Mouse (Mus musculus) lung, postnatal 0 days (tissue): ENCODE data around the gene Bst2. TPM values are rescaled to one million over a fixed set of nuclear protein-coding genes. Genes with fewer than 3 reads are reported as not detected.
"Not testable (repeated sequence)": the region's sequence is repeated elsewhere in the genome, so short reads cannot be mapped to it uniquely, and the experiment has no call there.

Experiments
- ATAC-seq: fragments of 200-750 bp; cut with Nextera tagmentation; 2 replicates; pipeline ENCODE4 v1.8.0; 2017; ENCODE audit warnings: moderate library complexity
- DNase-seq: peaks from one replicate; pipeline ENCODE4 v3.0.0-alpha.2; 2016; ENCODE audit warnings: low spot score
- H3K27ac ChIP-seq: fragments of 300-500 bp; sonication (generic); 2 replicates; pipeline ENCODE4 v1.5.1; 2014; ENCODE audit warnings: antibody characterized with exemption, mild to moderate bottlenecking, low read length, mixed read lengths
- H3K27me3 ChIP-seq: fragments of 300-500 bp; sonication (generic); replicated peaks from 2 replicates; pipeline ENCODE4 v1.6.1; 2014; ENCODE audit warnings: low read length, mixed read lengths; ENCODE audit not compliant: insufficient read depth
- H3K36me3 ChIP-seq: fragments of 300-500 bp; sonication (generic); 2 replicates; pipeline ENCODE4 v1.6.1; 2014; ENCODE audit warnings: low read length, mixed read lengths; ENCODE audit not compliant: insufficient read depth
- H3K4me1 ChIP-seq: fragments of 300-500 bp; sonication (generic); 2 replicates; pipeline ENCODE4 v1.6.1; 2014; ENCODE audit warnings: antibody characterized with exemption, low read depth, low read length, mixed read lengths; ENCODE audit not compliant: insufficient read depth
- H3K4me2 ChIP-seq: fragments of 300-500 bp; sonication (generic); replicated peaks from 2 replicates; pipeline ENCODE4 v1.6.1; 2014; ENCODE audit warnings: low read depth, mild to moderate bottlenecking, low read length, moderate library complexity, mixed read lengths
- H3K4me3 ChIP-seq: fragments of 300-500 bp; sonication (generic); 2 replicates; pipeline ENCODE4 v1.5.1; 2014; ENCODE audit warnings: low read depth, low read length
- H3K9ac ChIP-seq: fragments of 300-500 bp; sonication (generic); replicated peaks from 2 replicates; pipeline ENCODE4 v1.6.1; 2014; ENCODE audit warnings: low read depth, mild to moderate bottlenecking
- H3K9me3 ChIP-seq: fragments of 300-500 bp; sonication (generic); 2 replicates; pipeline ENCODE4 v1.6.1; 2016; ENCODE audit warnings: low read length, mixed read lengths
- CTCF ChIP-seq: IDR thresholded peaks from 2 replicates; pipeline ENCODE4 v1.5.1; 2016; ENCODE audit warnings: antibody characterized with exemption, mild to moderate bottlenecking
- EP300 ChIP-seq: IDR thresholded peaks from 2 replicates; pipeline ENCODE4 v1.6.1; 2016; ENCODE audit warnings: antibody characterized with exemption, mild to moderate bottlenecking, control low read depth
- WGBS: fragments of 180-500 bp; shearing (Covaris S2); extraction: QIAGEN DNeasy Blood & Tissue Kit; methylation state at CpG from one replicate; pipeline ENCODE4 v1.1.7; 2014; 5-methylcytosine and 5-hydroxymethylcytosine counted together
- polyA plus RNA-seq: library from polyadenylated mRNA; unstranded; fragments of >200 nt; fragmentation: Nextera tagmentation; extraction: Ambion mirVana; gene quantifications from 2 replicates; pipeline ENCODE4 v1.2.1, GENCODE M21; 2015

Bst2 gene
- polyA plus RNA-seq, 1 experiment from 2014 or later, result 99.8 TPM

- Histone ChIP-seq H3K4me2 (peak within 1 kb of the TSS; percentile 87), H3K4me1 (peaks cover 6% of the 10 kb centered on the region), H3K36me3 (no peaks in the 10 kb centered on the region), H3K9me3 (no peaks in the 10 kb centered on the region), H3K27ac (0 out of 2 replicates have a peak within 1 kb of the TSS, but pooled peaks have one; percentile 47), H3K4me3 (peak within 1 kb of the TSS; percentile 84), H3K9ac (peak within 1 kb of the TSS; percentile 52), H3K27me3 (no peaks in the 10 kb centered on the region)
- ATAC-seq, result peak; percentile 98
- TF ChIP-seq EP300, result no peak
- TF ChIP-seq CTCF, result no peak
- WGBS, result under 1% methylated on average over 54 of the region's 55 CpGs
- peak; percentile 100 for DNase-seq
Observed at GRCm38 (mm10) chr8:71542632-71543343, 5.5 kb upstream of the Bst2 start, which contains the start of gene Mvb12a. Mvb12a (plus strand) TSS chr8:71542922.

GRCm38 (mm10) chr8:71535663-71536062, 1.6 kb downstream of the Bst2 start:
- Histone ChIP-seq H3K4me1 (peaks cover 7% of the 10 kb centered on the region; the same call in 1 of the 2 replicates), H3K27me3 (no peaks in the 10 kb centered on the region), H3K9ac (no peak overlapping the region), H3K4me2 (peak overlapping the region; percentile 70), H3K9me3 (no peaks in the 10 kb centered on the region), H3K4me3 (no peak overlapping the region), H3K27ac (no peak overlapping the region), H3K36me3 (no peaks in the 10 kb centered on the region)
- no peak for DNase-seq
- WGBS, result 79% methylated on average over 5 of the region's 5 CpGs
- no peak for TF ChIP-seq EP300
- TF ChIP-seq CTCF, result no peak
- ATAC-seq, result no peak

- Histone ChIP-seq H3K9me3 (no peaks in the 10 kb centered on the region), H3K4me1 (peaks cover 7% of the 10 kb centered on the region; the same call in 1 of the 2 replicates), H3K27ac (no peak overlapping the region), H3K36me3 (no peaks in the 10 kb centered on the region), H3K9ac (no peak overlapping the region), H3K4me3 (no peak overlapping the region), H3K27me3 (no peaks in the 10 kb centered on the region), H3K4me2 (no peak overlapping the region)
- 33% methylated on average over 2 of the region's 3 CpGs for WGBS
- DNase-seq (no peak), ATAC-seq (no peak)
- TF ChIP-seq EP300, result no peak
- TF ChIP-seq CTCF, result peak; percentile 30
Observed at GRCm38 (mm10) chr8:71534263-71534810, 2.9 kb downstream of the Bst2 start.

- H3K4me2 ChIP-seq, H3K4me3 ChIP-seq, H3K9me3 ChIP-seq, H3K27ac ChIP-seq, H3K9ac ChIP-seq, ATAC-seq, H3K4me1 ChIP-seq, H3K27me3 ChIP-seq, H3K36me3 ChIP-seq: not testable (repeated sequence)
- peak; percentile 43 for DNase-seq
- peak; percentile 58 for TF ChIP-seq CTCF
- WGBS, result 72% methylated on average over 5 of the region's 12 CpGs
Observed at GRCm38 (mm10) chr8:71530735-71531467, 6.4 kb downstream of the Bst2 start.

- H3K9me3 ChIP-seq, result no peaks in the 10 kb centered on the region
- H3K27ac ChIP-seq, result peak overlapping the region; percentile 78
- H3K4me3 ChIP-seq, result no peak overlapping the region
- H3K27me3 ChIP-seq, result peaks cover 9% of the 10 kb centered on the region; the same call in 1 of the 2 replicates
- ATAC-seq (peak; percentile 94), DNase-seq (peak; percentile 78)
- peak; percentile 74 for TF ChIP-seq EP300
- TF ChIP-seq CTCF, result no peak; the same call in 1 of the 2 replicates
- no peak overlapping the region for H3K9ac ChIP-seq
- WGBS, result 64% methylated on average over 11 of the region's 11 CpGs
- H3K4me1 ChIP-seq, result 0 out of 2 replicates have a peak, but pooled peaks cover 6% of the 10 kb centered on the region
- no peaks in the 10 kb centered on the region for H3K36me3 ChIP-seq
- H3K4me2 ChIP-seq, result no peak overlapping the region
Observed at GRCm38 (mm10) chr8:71528362-71529073, 8.7 kb downstream of the Bst2 start.
